In genomic region chr12:109394396-109394795, GRCm38 (mm10) we compare ENCODE assay signal across 13 mouse cellular contexts. TPM values are rescaled to one million over a fixed set of nuclear protein-coding genes. Genes with fewer than 3 reads are reported as not detected.
DNase-seq lines count a peak whose midpoint lies in the region; ATAC-seq and TF ChIP-seq lines count a peak whose summit lies in the region.
"Had no signal": no experiment of that assay in that cellular context is flagged by ENCODE, and none has a peak within 500 bp of the region (broad histone marks: within the 10 kb centered on the region; RNA-seq: fewer than 3 reads in every experiment).

No protein-coding gene starts in this region.

- peaks cover 6% of the 10 kb centered on the region; the same call in 1 of the 2 replicates for H3K27me3 ChIP-seq in neural tube, embryonic 13.5 days
- 0 out of 2 replicates have a peak, but pooled peaks cover 5% of the 10 kb centered on the region for H3K27me3 ChIP-seq in neural tube, embryonic 15.5 days (replicated peaks)
- H3K27me3 ChIP-seq in forebrain, embryonic 14.5 days (replicated peaks; ENCODE audit: control insufficient read depth, insufficient read depth, low read length), result no peaks in the 10 kb centered on the region
- peaks cover 5% of the 10 kb centered on the region; the same call in 1 of the 2 replicates for H3K27me3 ChIP-seq in hindbrain, postnatal 0 days (ENCODE audit: insufficient read depth, low read length)

- peak overlapping the region; percentile 82 for H3K27ac ChIP-seq in neural tube, embryonic 13.5 days (replicated peaks)
- H3K27ac ChIP-seq in neural tube, embryonic 15.5 days (replicated peaks), result no peak overlapping the region; the same call in 1 of the 2 replicates
- peak overlapping the region; percentile 60 for H3K27ac ChIP-seq in forebrain, embryonic 14.5 days (ENCODE audit: low read depth, low read length)
- H3K27ac ChIP-seq in hindbrain, postnatal 0 days, result no peak overlapping the region
- H3K27ac ChIP-seq: gastrocnemius, adult 2 months; heart, embryonic 13.5 days; layer of hippocampus, adult 2 months; liver, embryonic 14.5 days had no signal

- peak; percentile 33; the same call in 1 of the 2 replicates for ATAC-seq in neural tube, embryonic 13.5 days (ENCODE audit: low read depth)
- ATAC-seq in neural tube, embryonic 15.5 days (ENCODE audit: low FRiP score), result no peak
- ATAC-seq in forebrain, embryonic 14.5 days, result peak; percentile 21
- no peak for ATAC-seq in hindbrain, postnatal 0 days
- ATAC-seq: activated CD4-positive, CD25-positive, alpha-beta regulatory T cell, adult 4 months had no signal

- H3K4me1 ChIP-seq in neural tube, embryonic 13.5 days (replicated peaks), result peaks cover 46% of the 10 kb centered on the region
- H3K4me1 ChIP-seq in neural tube, embryonic 15.5 days, result peaks cover 45% of the 10 kb centered on the region
- H3K4me1 ChIP-seq in forebrain, embryonic 14.5 days (ENCODE audit: control insufficient read depth, insufficient read depth, low read length), result peaks cover 27% of the 10 kb centered on the region
- peaks cover 17% of the 10 kb centered on the region for H3K4me1 ChIP-seq in hindbrain, postnatal 0 days (ENCODE audit: insufficient read depth, low read length)

- H3K4me2 ChIP-seq in neural tube, embryonic 13.5 days, result no peak overlapping the region
- no peak overlapping the region for H3K4me2 ChIP-seq in neural tube, embryonic 15.5 days
- no peak overlapping the region for H3K4me2 ChIP-seq in forebrain, embryonic 14.5 days (ENCODE audit: low read length)
- no peak overlapping the region for H3K4me2 ChIP-seq in hindbrain, postnatal 0 days (ENCODE audit: low read depth, low read length)

- WGBS in neural tube, embryonic 13.5 days, result 20% methylated on average over 11 of the region's 11 CpGs
- 26% methylated on average over 11 of the region's 11 CpGs for WGBS in neural tube, embryonic 15.5 days
- WGBS in forebrain, embryonic 14.5 days, result 27% methylated on average over 11 of the region's 11 CpGs
- 42% methylated on average over 11 of the region's 11 CpGs for WGBS in hindbrain, postnatal 0 days

- H3K9ac ChIP-seq in neural tube, embryonic 13.5 days, result peak overlapping the region; percentile 36; the same call in 1 of the 2 replicates
- H3K9ac ChIP-seq in neural tube, embryonic 15.5 days (replicated peaks), result no peak overlapping the region
- peak overlapping the region; percentile 37; the same call in 1 of the 2 replicates for H3K9ac ChIP-seq in forebrain, embryonic 14.5 days (ENCODE audit: low read length)
- no peak overlapping the region for H3K9ac ChIP-seq in hindbrain, postnatal 0 days (replicated peaks; ENCODE audit: low read length)
- H3K9ac ChIP-seq: heart, embryonic 13.5 days; liver, embryonic 14.5 days had no signal

- DNase-seq in forebrain, embryonic 14.5 days (ENCODE audit: low spot score), result peak; percentile 52
- peak; percentile 54 for DNase-seq in hindbrain, postnatal 0 days (ENCODE audit: low spot score)
- DNase-seq in urinary bladder, postnatal 10 days (ENCODE audit: low spot score), result no peak
- no peak for DNase-seq in lung, postnatal 36 days
- no peak for DNase-seq in urinary bladder, postnatal 36 days (ENCODE audit: low spot score in 2 of 2)

- H3K9me3 ChIP-seq in neural tube, embryonic 13.5 days, result no peaks in the 10 kb centered on the region
- H3K9me3 ChIP-seq in neural tube, embryonic 15.5 days (replicated peaks), result no peaks in the 10 kb centered on the region
- H3K9me3 ChIP-seq in forebrain, embryonic 14.5 days (replicated peaks; ENCODE audit: control insufficient read depth, low read length), result no peaks in the 10 kb centered on the region
- no peaks in the 10 kb centered on the region for H3K9me3 ChIP-seq in hindbrain, postnatal 0 days (ENCODE audit: low read length)
- H3K9me3 ChIP-seq: heart, embryonic 13.5 days had no signal

- TF ChIP-seq CTCF in hindbrain, postnatal 0 days (IDR thresholded peaks at IDR 0.05; ENCODE audit: low read depth), result no peak

- no peaks in the 10 kb centered on the region for H3K36me3 ChIP-seq in neural tube, embryonic 13.5 days
- no peaks in the 10 kb centered on the region for H3K36me3 ChIP-seq in neural tube, embryonic 15.5 days
- H3K36me3 ChIP-seq in forebrain, embryonic 14.5 days (ENCODE audit: control insufficient read depth, insufficient read depth, low read length), result no peaks in the 10 kb centered on the region
- no peaks in the 10 kb centered on the region for H3K36me3 ChIP-seq in hindbrain, postnatal 0 days (ENCODE audit: insufficient read depth, low read length)
- H3K36me3 ChIP-seq: heart, embryonic 13.5 days had no signal

- no peak overlapping the region for H3K4me3 ChIP-seq in neural tube, embryonic 13.5 days
- no peak overlapping the region for H3K4me3 ChIP-seq in neural tube, embryonic 15.5 days (replicated peaks)
- no peak overlapping the region for H3K4me3 ChIP-seq in forebrain, embryonic 14.5 days (ENCODE audit: low read depth, low read length)
- H3K4me3 ChIP-seq in hindbrain, postnatal 0 days (ENCODE audit: low read length), result no peak overlapping the region
- H3K4me3 ChIP-seq: gastrocnemius, adult 2 months; heart, embryonic 13.5 days; layer of hippocampus, adult 2 months had no signal

RNA-seq across cellular contexts. Expression of gene Dlk1, which starts 58.2 kb away (rescaled TPM):
- 77.7 and 96.5 TPM in 2 replicates for polyA plus RNA-seq in neural tube, embryonic 13.5 days (2015; fragmentation: Nextera tagmentation; extraction: Ambion mirVana)
- 96.8 and 132 TPM in 2 replicates for polyA plus RNA-seq in neural tube, embryonic 15.5 days (2015; fragmentation: Nextera tagmentation; extraction: Ambion mirVana)
- 57.9 and 61.8 TPM in 2 replicates for polyA plus RNA-seq in forebrain, embryonic 14.5 days (2014; fragmentation: Nextera tagmentation; extraction: Ambion mirVana)
- 28.8 and 47.7 TPM in 2 replicates for total RNA-seq in hindbrain, postnatal 0 days (2014; rRNA removed)
- polyA plus RNA-seq in hindbrain, postnatal 0 days (2015; fragmentation: Nextera tagmentation; extraction: Ambion mirVana), result 33.0 and 34.6 TPM in 2 replicates
- total RNA-seq: MEL had no signal
- polyA plus RNA-seq: activated CD4-positive, CD25-positive, alpha-beta regulatory T cell, adult 4 months had no signal

Comparison
In these comparisons a context has a peak if more than half of its experiments do, and no peak if none do; other contexts are left out.
1. ATAC-seq: peak in neural tube, embryonic 13.5 days (single experiment) and forebrain, embryonic 14.5 days (single experiment); none in neural tube, embryonic 15.5 days (single experiment) and hindbrain, postnatal 0 days (single experiment).
2. H3K27ac ChIP-seq: peak in neural tube, embryonic 13.5 days (single experiment) and forebrain, embryonic 14.5 days (single experiment); none in neural tube, embryonic 15.5 days (single experiment) and hindbrain, postnatal 0 days (single experiment).
3. H3K9ac ChIP-seq: peak in neural tube, embryonic 13.5 days (single experiment) and forebrain, embryonic 14.5 days (single experiment); none in neural tube, embryonic 15.5 days (single experiment) and hindbrain, postnatal 0 days (single experiment).
4. DNase-seq: peak in forebrain, embryonic 14.5 days (single experiment) and hindbrain, postnatal 0 days (single experiment); none in urinary bladder, postnatal 10 days (single experiment), lung, postnatal 36 days (single experiment) and urinary bladder, postnatal 36 days (0 of 2).